Comparison of ENCODE assay signal across 10 mouse cellular contexts in genomic region chr8:110201806-110202205, GRCm38 (mm10). TPM values are rescaled to one million over a fixed set of nuclear protein-coding genes. Genes with fewer than 3 reads are reported as not detected.
DNase-seq lines count a peak whose midpoint lies in the region; ATAC-seq and TF ChIP-seq lines count a peak whose summit lies in the region.
"Had no signal": no experiment of that assay in that cellular context is flagged by ENCODE, and none has a peak within 500 bp of the region (broad histone marks: within the 10 kb centered on the region; RNA-seq: fewer than 3 reads in every experiment).

No protein-coding gene starts in this region.

- no peaks in the 10 kb centered on the region for H3K79me3 ChIP-seq in C2C12 (ENCODE audit: low read depth)

- no peaks in the 10 kb centered on the region for H3K4me1 ChIP-seq in embryonic facial prominence, embryonic 11.5 days (ENCODE audit: control insufficient read depth, insufficient read depth, low read length)
- H3K4me1 ChIP-seq: hindbrain, embryonic 15.5 days had no signal

- no peaks in the 10 kb centered on the region for H3K27me3 ChIP-seq in C2C12 (ENCODE audit: control insufficient read depth, insufficient read depth, insufficient read length)
- no peaks in the 10 kb centered on the region for H3K27me3 ChIP-seq in embryonic facial prominence, embryonic 11.5 days (ENCODE audit: control insufficient read depth, insufficient read depth, low read length)
- H3K27me3 ChIP-seq: hindbrain, embryonic 15.5 days had no signal

- no peak overlapping the region for H3K4me2 ChIP-seq in embryonic facial prominence, embryonic 11.5 days (ENCODE audit: low read depth, low read length)
- H3K4me2 ChIP-seq: hindbrain, embryonic 15.5 days had no signal

- no peaks in the 10 kb centered on the region for H3K36me3 ChIP-seq in C2C12 (ENCODE audit: control insufficient read depth, insufficient read depth)
- H3K36me3 ChIP-seq in embryonic facial prominence, embryonic 11.5 days (replicated peaks; ENCODE audit: control insufficient read depth, insufficient read depth, low read depth, low read length): no peaks in the 10 kb centered on the region
- H3K36me3 ChIP-seq: hindbrain, embryonic 15.5 days had no signal

- no peak overlapping the region for H3K4me3 ChIP-seq in C2C12 (ENCODE audit: insufficient read depth, poor library complexity, severe bottlenecking)
- no peak overlapping the region for H3K4me3 ChIP-seq in embryonic facial prominence, embryonic 11.5 days (ENCODE audit: low read depth, low read length)
- H3K4me3 ChIP-seq: hindbrain, embryonic 15.5 days; myocyte had no signal

- ATAC-seq in embryonic facial prominence, embryonic 11.5 days (replicated peaks; ENCODE audit: insufficient number of reproducible peaks, low FRiP score, low TSS enrichment, low read depth): no peak

- TF ChIP-seq CTCF in C2C12 (IDR thresholded peaks at IDR 0.05; ENCODE audit: control insufficient read depth, insufficient read depth, insufficient read length): peak; percentile 33

- H3K79me2 ChIP-seq in C2C12 (ENCODE audit: control insufficient read depth, insufficient read depth): no peaks in the 10 kb centered on the region

- 33% methylated on average over 11 of the region's 11 CpGs for WGBS in embryonic facial prominence, embryonic 11.5 days

- no peak overlapping the region for H3K9ac ChIP-seq in embryonic facial prominence, embryonic 11.5 days (replicated peaks; ENCODE audit: low read length)
- H3K9ac ChIP-seq: hindbrain, embryonic 15.5 days had no signal

- no peak overlapping the region for H3ac ChIP-seq in C2C12 (ENCODE audit: control insufficient read depth, insufficient read length, low read depth)

- H3K27ac ChIP-seq in embryonic facial prominence, embryonic 11.5 days (replicated peaks; ENCODE audit: low read depth, low read length): no peak overlapping the region
- H3K27ac ChIP-seq: hindbrain, embryonic 15.5 days had no signal

- H3K9me3 ChIP-seq in embryonic facial prominence, embryonic 11.5 days (replicated peaks; ENCODE audit: control insufficient read depth, low read length): no peaks in the 10 kb centered on the region
- H3K9me3 ChIP-seq: hindbrain, embryonic 15.5 days had no signal

- peak; percentile 20 for DNase-seq in adrenal gland, postnatal 10 days
- no peak for DNase-seq in adrenal gland, adult 8-10 months
- peak; percentile 31 for DNase-seq in kidney, postnatal 10 days
- no peak for DNase-seq in kidney, postnatal 14 days
- DNase-seq in embryonic facial prominence, embryonic 11.5 days (ENCODE audit: low spot score): peak; percentile 65
- no peak for DNase-seq in T-cell, adult 2 months (ENCODE audit: low spot score)
- no peak for DNase-seq in lung, postnatal 4 days

TF ChIP-seq in C2C12, 6 proteins besides CTCF, POLR2A, EP300 and RAD21:
- TF ChIP-seq USF1 (IDR thresholded peaks at IDR 0.05; ENCODE audit: low read depth) (no peak), FOSL1 (IDR thresholded peaks at IDR 0.05; ENCODE audit: insufficient read depth, low read length, poor library complexity, severe bottlenecking) (no peak), MAX (IDR thresholded peaks at IDR 0.05) (no peak), MYOG (IDR thresholded peaks at IDR 0.05; ENCODE audit: control insufficient read depth, extremely low read depth, insufficient read length) (no peak), CEBPB (IDR thresholded peaks at IDR 0.05; ENCODE audit: low read depth) (no peak), MYOD1 (IDR thresholded peaks at IDR 0.05; ENCODE audit: control insufficient read depth, insufficient read length, low read depth) (no peak)

RNA-seq across cellular contexts. Expression of gene Cmtr2, which starts 13.7 kb away (rescaled TPM):
- total RNA-seq in adrenal gland, postnatal 10 days (2021): 1 to 10 TPM; 6.5 to 7.8 TPM
- 10 to 100 TPM in 1 of 4 experiments, 1 to 10 TPM in 3; 6.6 to 11.1 (median 8.0) TPM for total RNA-seq in adrenal gland, adult 8-10 months (2022)
- polyA plus RNA-seq in C2C12 (2012; fragmentation: generic; extraction: Trizol): 4.6 TPM
- polyA plus RNA-seq in embryonic facial prominence, embryonic 11.5 days (2014; fragmentation: Nextera tagmentation; extraction: Ambion mirVana): 10.0 and 10.8 TPM in 2 replicates

RNA-seq across cellular contexts. Expression of gene Calb2, which starts 33.8 kb away (rescaled TPM):
- under 1 TPM; 0.21 to 0.24 TPM for total RNA-seq in adrenal gland, postnatal 10 days (2021)
- total RNA-seq in adrenal gland, adult 8-10 months (2022): 1 to 10 TPM in 2 of 4 experiments, under 1 TPM in 1, not detected in 1; 0.52 to 2.2 (median 1.5) TPM
- polyA plus RNA-seq in C2C12 (2012; fragmentation: generic; extraction: Trizol): not detected
- polyA plus RNA-seq in embryonic facial prominence, embryonic 11.5 days (2014; fragmentation: Nextera tagmentation; extraction: Ambion mirVana): 5.0 and 6.6 TPM in 2 replicates
- polyA plus RNA-seq: myocyte had no signal

Comparison
In these comparisons a context has a peak if more than half of its experiments do, and no peak if none do; other contexts are left out.
1. DNase-seq: peak in adrenal gland, postnatal 10 days (single experiment), kidney, postnatal 10 days (single experiment) and embryonic facial prominence, embryonic 11.5 days (single experiment); none in adrenal gland, adult 8-10 months (single experiment), kidney, postnatal 14 days (single experiment), T-cell, adult 2 months (single experiment) and lung, postnatal 4 days (0 of 2).